Mouse (Mus musculus): ENCODE measurements at regions not wholly inside any gene's neighbourhood (a gene's known extent, or its start where the extent isn't known, plus 50 kb on each side); places are given as distances from the start of the nearest gene placed in this dataset.
"Not testable (repeated sequence)": the region's sequence is repeated elsewhere in the genome, so short reads cannot be mapped to it uniquely, and the experiment has no call there.

GRCm38 (mm10) chr15:32749971-32750370 lies 505.4 kb downstream of the Sema5a start:
- DNase-seq (ENCODE audit: low spot score in 2 of 2), result no peak

GRCm38 (mm10) chr15:32751991-32752390 lies 507.4 kb downstream of the Sema5a start:
- no peak for DNase-seq (ENCODE audit: low spot score in 2 of 2)

- DNase-seq (ENCODE audit: low spot score in 2 of 2), result no peak
Observed at GRCm38 (mm10) chr15:32760141-32760540, 515.5 kb downstream of the Sema5a start.

GRCm38 (mm10) chr15:32766011-32766701 lies 521.5 kb downstream of the Sema5a start:
- DNase-seq (ENCODE audit: low spot score in 2 of 2), result no peak

GRCm38 (mm10) chr15:32766746-32767471 lies 522.3 kb downstream of the Sema5a start:
- DNase-seq (ENCODE audit: low spot score in 2 of 2), result no peak

- DNase-seq (ENCODE audit: low spot score in 2 of 2), result not testable (repeated sequence)
Observed at GRCm38 (mm10) chr15:32778226-32778598, 533.6 kb downstream of the Sema5a start.

GRCm38 (mm10) chr15:32778599-32779273 lies 534.1 kb downstream of the Sema5a start:
- DNase-seq (ENCODE audit: low spot score in 2 of 2), result peak; percentile 71 to 80

GRCm38 (mm10) chr15:32779274-32779615 lies 534.6 kb downstream of the Sema5a start:
- DNase-seq (ENCODE audit: low spot score in 2 of 2), result not testable (repeated sequence)

- DNase-seq (ENCODE audit: low spot score in 2 of 2), result not testable (repeated sequence)
Observed at GRCm38 (mm10) chr15:32781609-32782008, 537.0 kb downstream of the Sema5a start.

- no peak for DNase-seq (ENCODE audit: low spot score in 2 of 2)
Observed at GRCm38 (mm10) chr15:32799222-32799621, 554.6 kb downstream of the Sema5a start.

GRCm38 (mm10) chr15:32810849-32811632 lies 566.4 kb downstream of the Sema5a start:
- DNase-seq (ENCODE audit: low spot score in 2 of 2), result no peak

GRCm38 (mm10) chr15:32839966-32840365 lies 595.4 kb downstream of the Sema5a start:
- no peak for DNase-seq (ENCODE audit: low spot score in 2 of 2)

Measured in left cerebral cortex, adult 8-10 months (tissue).